Mouse (Mus musculus): Measurements from ENCODE around the gene Tas2r138. TPM values are rescaled to one million over a fixed set of nuclear protein-coding genes. Genes with fewer than 3 reads are reported as not detected.

The Tas2r138 gene
- polyA plus RNA-seq (2014; fragmentation: Nextera tagmentation; extraction: Ambion mirVana): not detected in 2 replicates

DNA sequence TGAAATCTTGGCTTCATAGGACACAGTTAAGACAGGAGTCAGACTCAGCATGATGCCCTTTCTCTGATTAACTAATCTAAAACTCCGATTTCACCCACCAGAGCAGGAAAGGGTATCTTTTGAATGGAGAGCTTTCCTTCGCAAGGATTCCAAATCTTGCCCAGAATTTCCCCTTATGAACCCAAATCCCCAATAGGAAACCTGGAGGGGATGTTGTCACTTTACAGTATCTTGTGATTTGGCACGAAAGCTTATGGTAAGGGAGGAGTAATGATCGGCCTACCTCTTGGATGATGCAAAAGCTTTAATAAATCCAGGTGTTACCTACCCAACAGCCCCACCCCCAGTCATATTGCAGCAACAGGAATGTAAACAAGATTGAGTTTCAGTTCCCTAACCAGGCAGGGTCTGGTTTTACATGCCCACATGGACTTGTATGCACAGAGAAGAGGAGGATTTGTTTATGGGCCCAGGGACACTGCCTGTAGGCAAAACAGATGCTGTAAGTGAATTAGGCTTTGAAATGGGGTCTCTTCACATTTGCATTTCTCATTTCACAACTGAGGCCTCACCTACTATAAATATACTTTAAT lies at the start of gene Tas2r138:
Gene Tas2r138 (minus strand): TSS at position 51 of the 593 bp plus-strand sequence.
- Histone ChIP-seq H3K27me3 (ENCODE audit: control insufficient read depth, insufficient read depth, low read length) (no peaks in the 10 kb centered on the region), H3K4me1 (ENCODE audit: control insufficient read depth, insufficient read depth, low read length) (no peaks in the 10 kb centered on the region), H3K4me3 (ENCODE audit: low read depth, low read length) (no peak within 1 kb of the TSS), H3K27ac (ENCODE audit: low read length) (no peak within 1 kb of the TSS), H3K9ac (replicated peaks; ENCODE audit: low read depth, low read length) (no peak within 1 kb of the TSS), H3K9me3 (ENCODE audit: control insufficient read depth, low read depth, low read length) (no peaks in the 10 kb centered on the region), H3K4me2 (replicated peaks; ENCODE audit: low read depth, low read length) (no peak within 1 kb of the TSS), H3K36me3 (ENCODE audit: control insufficient read depth, insufficient read depth, low read length) (no peaks in the 10 kb centered on the region)
- 91% methylated on average over 4 of the region's 4 CpGs for WGBS
- ATAC-seq (ENCODE audit: insufficient number of reproducible peaks, insufficient read depth, low FRiP score, low read depth): no peak

DNA sequence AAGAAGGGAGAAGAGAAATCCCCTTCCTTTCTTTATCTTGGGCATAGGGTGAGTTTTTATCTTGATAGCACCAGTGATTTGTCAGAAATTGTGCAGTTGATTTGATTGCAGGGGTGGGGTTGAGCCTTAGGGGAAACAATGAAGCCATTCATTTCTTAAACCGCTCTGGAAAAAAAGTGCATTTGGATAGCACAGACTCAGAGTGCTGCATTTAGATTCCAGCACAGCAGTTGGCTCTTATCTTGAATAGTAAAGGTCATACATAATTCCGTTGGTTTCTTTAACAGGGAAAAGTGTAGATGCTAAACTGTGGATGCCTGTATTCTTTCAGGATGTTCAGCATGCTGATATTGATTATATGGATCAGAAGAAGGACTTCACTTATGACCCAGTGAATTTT lies 47.8 kb upstream of the Tas2r138 start:
- Histone ChIP-seq H3K9me3 (ENCODE audit: control insufficient read depth, low read depth, low read length) (no peaks in the 10 kb centered on the region), H3K9ac (replicated peaks; ENCODE audit: low read depth, low read length) (no peak overlapping the region), H3K27ac (ENCODE audit: low read length) (no peak overlapping the region), H3K27me3 (ENCODE audit: control insufficient read depth, insufficient read depth, low read length) (no peaks in the 10 kb centered on the region), H3K4me3 (ENCODE audit: low read depth, low read length) (no peak overlapping the region), H3K4me1 (ENCODE audit: control insufficient read depth, insufficient read depth, low read length) (no peaks in the 10 kb centered on the region), H3K36me3 (ENCODE audit: control insufficient read depth, insufficient read depth, low read length) (no peaks in the 10 kb centered on the region), H3K4me2 (replicated peaks; ENCODE audit: low read depth, low read length) (no peak overlapping the region)
- WGBS: 50% methylated on average over 2 of the region's 2 CpGs
- no peak for ATAC-seq (ENCODE audit: insufficient number of reproducible peaks, insufficient read depth, low FRiP score, low read depth)

DNA sequence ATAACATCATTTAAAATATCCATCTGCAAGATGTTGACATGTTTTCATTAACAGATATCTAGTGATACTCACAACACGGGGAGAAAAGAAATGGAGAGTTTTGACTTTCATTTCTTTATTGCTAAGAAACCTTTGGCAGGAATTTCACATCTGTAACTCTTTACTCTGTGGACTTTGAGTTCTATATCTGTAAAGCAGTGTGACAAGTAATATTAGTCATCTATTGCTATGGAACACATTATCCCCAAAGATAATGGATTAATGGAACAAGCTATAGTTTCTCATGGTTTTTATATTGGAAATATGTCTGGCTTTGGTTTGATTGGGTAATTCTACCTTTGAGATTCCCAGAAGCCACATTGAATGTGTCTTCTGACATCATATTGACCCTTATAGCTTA lies 37.8 kb upstream of the Tas2r138 start:
- no peak overlapping the region for H3K4me2 ChIP-seq (replicated peaks; ENCODE audit: low read depth, low read length)
- H3K4me3 ChIP-seq (ENCODE audit: low read depth, low read length): no peak overlapping the region
- H3K9ac ChIP-seq (replicated peaks; ENCODE audit: low read depth, low read length): no peak overlapping the region
- 84% methylated on average over 1 of the region's 1 CpGs for WGBS
- no peak overlapping the region for H3K27ac ChIP-seq (ENCODE audit: low read length)
- no peaks in the 10 kb centered on the region for H3K9me3 ChIP-seq (ENCODE audit: control insufficient read depth, low read depth, low read length)
- H3K4me1 ChIP-seq (ENCODE audit: control insufficient read depth, insufficient read depth, low read length): no peaks in the 10 kb centered on the region
- H3K27me3 ChIP-seq (ENCODE audit: control insufficient read depth, insufficient read depth, low read length): no peaks in the 10 kb centered on the region
- no peaks in the 10 kb centered on the region for H3K36me3 ChIP-seq (ENCODE audit: control insufficient read depth, insufficient read depth, low read length)
- no peak for ATAC-seq (ENCODE audit: insufficient number of reproducible peaks, insufficient read depth, low FRiP score, low read depth)

DNA sequence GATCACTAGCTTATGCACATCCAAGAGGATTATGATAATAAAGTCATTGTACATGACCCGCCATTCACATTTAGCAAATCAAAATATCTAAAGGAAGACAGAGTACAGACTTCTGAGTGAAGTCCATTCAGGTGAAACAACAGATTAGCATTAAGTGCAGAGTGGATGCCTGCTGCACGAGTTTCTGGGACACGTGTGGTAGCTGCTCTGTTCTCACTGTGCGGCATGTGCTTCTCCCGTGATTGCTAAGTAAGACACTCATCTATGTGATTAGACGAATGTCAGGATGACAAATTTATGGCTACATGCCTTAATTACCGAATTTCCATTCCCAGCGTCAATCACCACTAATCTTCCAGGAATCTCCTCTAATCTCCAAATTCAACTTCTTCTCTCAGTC lies 32.6 kb upstream of the Tas2r138 start:
- no peaks in the 10 kb centered on the region for H3K27me3 ChIP-seq (ENCODE audit: control insufficient read depth, insufficient read depth, low read length)
- no peak overlapping the region for H3K27ac ChIP-seq (ENCODE audit: low read length)
- H3K4me2 ChIP-seq (replicated peaks; ENCODE audit: low read depth, low read length): no peak overlapping the region
- no peaks in the 10 kb centered on the region for H3K9me3 ChIP-seq (ENCODE audit: control insufficient read depth, low read depth, low read length)
- no peak for ATAC-seq (ENCODE audit: insufficient number of reproducible peaks, insufficient read depth, low FRiP score, low read depth)
- no peaks in the 10 kb centered on the region for H3K4me1 ChIP-seq (ENCODE audit: control insufficient read depth, insufficient read depth, low read length)
- no peak overlapping the region for H3K9ac ChIP-seq (replicated peaks; ENCODE audit: low read depth, low read length)
- no peak overlapping the region for H3K4me3 ChIP-seq (ENCODE audit: low read depth, low read length)
- WGBS: 63% methylated on average over 8 of the region's 8 CpGs
- no peaks in the 10 kb centered on the region for H3K36me3 ChIP-seq (ENCODE audit: control insufficient read depth, insufficient read depth, low read length)

DNA sequence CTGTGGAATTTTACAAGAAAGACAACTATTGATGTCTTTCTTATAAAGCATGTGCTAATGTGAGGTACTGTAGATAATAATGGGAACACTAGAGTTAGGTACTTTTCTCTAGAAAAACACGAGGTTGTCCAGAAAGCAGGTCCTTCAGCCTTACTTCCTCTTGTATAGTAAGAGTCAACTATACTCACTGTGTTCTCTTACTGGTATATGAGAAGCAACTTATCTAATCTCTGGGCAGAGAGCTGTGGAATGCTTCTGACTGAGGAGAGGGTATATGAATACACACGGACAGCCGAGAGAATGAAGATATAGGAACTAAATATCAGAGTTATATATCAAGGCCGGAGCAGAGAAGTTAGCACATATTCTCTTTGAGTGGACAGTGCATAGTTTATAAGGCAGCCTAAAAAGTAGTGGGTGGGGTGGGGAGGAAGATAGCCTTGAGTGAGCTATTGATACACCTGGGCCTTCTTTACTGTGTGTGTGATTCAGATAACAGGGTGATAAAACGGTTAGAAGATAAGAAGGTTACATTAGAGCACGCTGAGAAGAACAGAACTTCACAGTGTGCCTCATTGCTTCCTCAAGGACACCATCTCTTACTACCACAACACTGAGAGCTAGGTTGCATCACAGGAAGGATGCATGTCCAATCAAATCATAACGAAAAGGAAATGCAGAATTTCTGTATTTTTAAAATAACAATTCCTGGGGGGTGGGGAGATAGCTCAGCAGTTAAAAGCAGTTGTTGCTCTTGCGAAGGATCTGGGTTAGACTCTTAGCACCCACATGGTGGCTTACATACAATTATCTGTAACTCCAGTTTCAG lies 27.8 kb upstream of the Tas2r138 start:
- no peak for ATAC-seq (ENCODE audit: insufficient number of reproducible peaks, insufficient read depth, low FRiP score, low read depth)
- Histone ChIP-seq H3K4me3 (ENCODE audit: low read depth, low read length) (no peak overlapping the region), H3K36me3 (ENCODE audit: control insufficient read depth, insufficient read depth, low read length) (no peaks in the 10 kb centered on the region), H3K4me2 (replicated peaks; ENCODE audit: low read depth, low read length) (no peak overlapping the region), H3K27ac (ENCODE audit: low read length) (no peak overlapping the region), H3K9ac (replicated peaks; ENCODE audit: low read depth, low read length) (no peak overlapping the region), H3K9me3 (ENCODE audit: control insufficient read depth, low read depth, low read length) (no peaks in the 10 kb centered on the region), H3K4me1 (ENCODE audit: control insufficient read depth, insufficient read depth, low read length) (no peaks in the 10 kb centered on the region), H3K27me3 (ENCODE audit: control insufficient read depth, insufficient read depth, low read length) (no peaks in the 10 kb centered on the region)
- WGBS: 77% methylated on average over 8 of the region's 8 CpGs

DNA sequence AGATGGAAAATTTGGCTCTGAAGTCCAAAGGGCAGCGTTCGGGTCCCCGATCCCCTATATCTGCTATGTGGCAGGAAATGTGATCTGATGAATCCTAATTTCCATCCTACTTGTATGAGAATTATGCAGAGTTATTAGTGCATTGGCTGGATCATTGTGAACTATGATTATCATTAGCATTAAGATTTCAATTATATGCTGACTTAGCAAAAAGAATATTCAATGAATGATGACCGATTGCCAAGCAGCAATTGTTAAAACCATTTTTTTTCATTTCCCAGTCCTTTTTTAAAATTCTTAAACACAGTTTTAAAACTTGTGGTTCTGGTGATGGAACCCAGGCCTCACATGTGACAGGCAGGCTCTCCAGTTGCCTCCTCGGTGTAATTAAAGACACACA lies 24.6 kb upstream of the Tas2r138 start:
- H3K4me3 ChIP-seq (ENCODE audit: low read depth, low read length): no peak overlapping the region
- no peak overlapping the region for H3K27ac ChIP-seq (ENCODE audit: low read length)
- H3K9ac ChIP-seq (replicated peaks; ENCODE audit: low read depth, low read length): no peak overlapping the region
- H3K4me1 ChIP-seq (ENCODE audit: control insufficient read depth, insufficient read depth, low read length): no peaks in the 10 kb centered on the region
- no peak for ATAC-seq (ENCODE audit: insufficient number of reproducible peaks, insufficient read depth, low FRiP score, low read depth)
- WGBS: 81% methylated on average over 5 of the region's 5 CpGs
- H3K36me3 ChIP-seq (ENCODE audit: control insufficient read depth, insufficient read depth, low read length): no peaks in the 10 kb centered on the region
- H3K9me3 ChIP-seq (ENCODE audit: control insufficient read depth, low read depth, low read length): no peaks in the 10 kb centered on the region
- no peak overlapping the region for H3K4me2 ChIP-seq (replicated peaks; ENCODE audit: low read depth, low read length)
- no peaks in the 10 kb centered on the region for H3K27me3 ChIP-seq (ENCODE audit: control insufficient read depth, insufficient read depth, low read length)

DNA sequence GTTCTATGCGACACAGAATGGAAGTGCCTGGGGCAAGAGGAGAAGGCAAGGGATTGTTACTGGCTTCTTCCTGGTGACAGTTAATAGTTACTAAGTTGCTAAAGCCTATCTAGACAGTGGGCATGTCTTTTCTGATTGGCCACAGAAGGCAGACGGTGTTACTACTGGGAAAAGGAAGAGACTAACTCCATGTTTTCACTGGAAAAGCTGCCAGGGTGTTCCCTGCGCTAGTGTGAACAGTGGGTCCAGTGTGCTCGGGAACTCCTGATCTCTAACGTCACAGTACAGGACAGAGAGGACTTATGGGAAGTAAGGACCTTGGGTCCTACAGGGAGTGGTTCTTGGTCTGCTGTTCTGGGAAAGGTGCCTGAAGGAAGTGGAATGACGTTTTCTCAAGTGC lies 22.4 kb upstream of the Tas2r138 start:
- Histone ChIP-seq H3K36me3 (ENCODE audit: control insufficient read depth, insufficient read depth, low read length) (no peaks in the 10 kb centered on the region), H3K4me2 (replicated peaks; ENCODE audit: low read depth, low read length) (no peak overlapping the region), H3K4me1 (ENCODE audit: control insufficient read depth, insufficient read depth, low read length) (no peaks in the 10 kb centered on the region), H3K4me3 (ENCODE audit: low read depth, low read length) (no peak overlapping the region), H3K27me3 (ENCODE audit: control insufficient read depth, insufficient read depth, low read length) (no peaks in the 10 kb centered on the region), H3K9me3 (ENCODE audit: control insufficient read depth, low read depth, low read length) (no peaks in the 10 kb centered on the region), H3K27ac (ENCODE audit: low read length) (no peak overlapping the region), H3K9ac (replicated peaks; ENCODE audit: low read depth, low read length) (no peak overlapping the region)
- WGBS: 86% methylated on average over 6 of the region's 6 CpGs
- ATAC-seq (ENCODE audit: insufficient number of reproducible peaks, insufficient read depth, low FRiP score, low read depth): no peak

GRCm38 (mm10) chr6:40634640-40635071 lies 21.5 kb upstream of the Tas2r138 start:
- no peak for ATAC-seq (ENCODE audit: insufficient number of reproducible peaks, insufficient read depth, low FRiP score, low read depth)
- no peak overlapping the region for H3K27ac ChIP-seq (ENCODE audit: low read length)

More at GRCm38 (mm10) chr6:40634640-40635071, 21.5 kb upstream of the Tas2r138 start:
- Histone ChIP-seq H3K4me1 (ENCODE audit: control insufficient read depth, insufficient read depth, low read length) (no peaks in the 10 kb centered on the region), H3K9ac (replicated peaks; ENCODE audit: low read depth, low read length) (no peak overlapping the region), H3K4me2 (replicated peaks; ENCODE audit: low read depth, low read length) (no peak overlapping the region), H3K36me3 (ENCODE audit: control insufficient read depth, insufficient read depth, low read length) (no peaks in the 10 kb centered on the region), H3K4me3 (ENCODE audit: low read depth, low read length) (no peak overlapping the region), H3K27me3 (ENCODE audit: control insufficient read depth, insufficient read depth, low read length) (no peaks in the 10 kb centered on the region), H3K9me3 (ENCODE audit: control insufficient read depth, low read depth, low read length) (no peaks in the 10 kb centered on the region)
- 78% methylated on average over 1 of the region's 1 CpGs for WGBS

All from stomach, embryonic 14.5 days (tissue).